Mouse (Mus musculus) frontal cortex, postnatal 25 days (tissue): Measurements from ENCODE around the gene Tex33.

Source experiments
- DNase-seq, 2 experiments: peaks; one replicate each; pipeline ENCODE4 v3.0.0; 2022; ENCODE audit warnings: low spot score in 2 of 2

Gene Tex33

DNA sequence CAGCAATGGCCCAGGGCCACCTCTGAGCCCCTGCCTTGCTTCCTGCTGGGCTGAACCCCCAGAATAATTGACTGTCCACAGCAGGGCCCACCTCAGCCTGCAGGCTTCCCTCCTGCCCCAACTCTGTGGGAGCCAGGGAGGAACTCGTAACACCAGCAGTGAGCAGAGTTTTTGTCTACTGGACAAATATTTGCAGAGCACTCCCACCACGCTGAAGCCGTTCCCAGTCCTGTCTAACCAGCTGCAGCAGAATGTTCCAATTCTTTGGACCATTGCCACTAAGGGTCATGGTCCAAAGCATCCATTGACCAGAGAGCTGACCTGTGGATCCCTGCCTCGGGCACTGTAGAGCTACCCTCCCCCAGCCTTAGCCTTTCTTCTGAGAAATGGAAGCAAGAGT, 21.2 kb upstream of the Tex33 start:
- no peak for DNase-seq

DNA sequence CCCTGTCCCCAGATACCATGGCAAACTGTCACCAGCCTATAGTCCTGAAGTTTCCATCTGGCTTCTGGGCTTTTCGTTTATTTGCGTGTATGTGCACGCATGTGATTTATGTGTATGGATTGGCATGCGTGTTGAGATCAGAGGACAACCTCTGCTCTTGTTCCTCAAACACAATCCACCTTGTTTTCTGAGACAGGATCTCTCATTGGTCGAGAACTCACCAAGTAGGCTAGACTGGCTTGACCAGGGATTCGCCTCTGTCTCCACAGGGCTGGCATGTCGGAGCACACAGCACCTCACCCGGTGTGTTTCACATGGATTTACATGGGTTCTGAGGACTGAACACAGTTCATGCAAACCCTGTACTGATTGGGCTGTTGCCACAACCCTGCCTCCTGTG, 18.4 kb upstream of the Tex33 start:
- DNase-seq, result no peak

DNA sequence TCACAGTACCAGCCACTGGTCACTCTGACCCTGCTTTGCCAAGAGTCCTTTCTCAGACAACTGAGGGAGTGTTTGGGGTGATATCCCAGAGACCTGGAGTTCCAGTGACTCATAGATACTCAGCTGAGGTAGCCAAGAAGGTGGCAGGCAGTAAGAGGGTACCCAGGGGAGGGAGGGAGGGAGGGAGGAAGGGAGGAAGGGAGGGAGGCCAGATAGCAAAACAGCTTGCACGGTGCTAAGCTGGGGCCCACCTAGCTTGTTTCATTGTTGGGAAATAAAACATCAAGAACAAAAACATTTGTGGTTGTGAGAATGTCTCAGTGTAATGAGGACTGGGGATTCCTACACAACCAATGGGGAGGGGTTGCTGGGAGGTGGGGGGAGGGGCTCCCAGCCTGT, 18.0 kb upstream of the Tex33 start:
- DNase-seq, result no peak

DNA sequence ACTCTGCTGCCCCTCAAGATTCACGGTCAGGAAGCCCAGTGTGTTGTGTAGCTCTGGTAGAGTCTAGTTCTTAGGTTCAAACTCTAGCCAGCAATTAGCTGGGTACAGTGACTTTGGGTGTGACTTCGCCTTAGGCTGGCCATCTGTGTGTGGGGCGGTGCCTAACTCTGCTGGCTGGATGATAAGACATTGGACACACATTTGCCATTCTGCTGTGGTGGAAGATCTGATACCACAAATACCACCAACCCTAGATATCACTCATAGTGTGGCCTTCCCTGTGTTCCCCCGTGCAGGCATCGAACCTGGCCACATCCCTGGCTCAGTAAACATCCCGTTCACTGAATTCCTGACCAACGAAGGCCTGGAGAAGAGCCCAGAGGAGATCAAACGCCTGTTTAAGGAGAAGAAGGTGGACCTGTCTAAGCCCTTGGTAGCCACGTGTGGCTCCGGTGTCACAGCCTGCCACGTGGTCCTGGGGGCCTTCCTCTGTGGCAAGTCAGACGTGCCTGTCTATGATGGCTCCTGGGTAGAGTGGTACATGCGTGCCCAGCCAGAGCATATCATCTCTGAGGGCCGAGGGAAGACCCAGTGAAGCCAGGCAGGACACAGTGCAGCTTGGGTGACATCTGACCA, 17.5 kb upstream of the Tex33 start:
- no peak for DNase-seq

DNA sequence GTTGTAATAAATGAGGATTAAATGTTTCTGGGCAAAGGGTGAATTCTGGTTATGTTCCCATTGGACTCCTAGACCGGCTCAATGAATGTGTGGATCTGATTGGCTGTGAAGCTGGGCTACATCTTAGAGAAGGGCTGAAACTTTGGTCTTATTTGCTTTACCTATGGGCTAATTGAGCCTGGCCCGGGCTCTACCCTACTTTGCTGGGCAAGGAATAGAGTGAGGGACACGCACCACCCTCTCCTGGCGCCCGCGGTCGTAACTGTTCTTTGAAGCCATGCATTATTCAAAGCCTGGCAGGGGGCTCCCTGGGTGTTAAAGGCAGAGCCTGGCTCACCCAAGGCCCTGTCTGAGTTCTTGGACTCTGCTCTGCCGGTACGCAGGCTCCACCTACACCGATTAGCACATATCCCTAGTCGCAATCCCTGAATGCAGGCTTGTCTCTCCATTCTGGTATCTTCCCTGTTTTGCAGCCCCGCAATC, 13.9 kb upstream of the Tex33 start:
- DNase-seq, result no peak

DNA sequence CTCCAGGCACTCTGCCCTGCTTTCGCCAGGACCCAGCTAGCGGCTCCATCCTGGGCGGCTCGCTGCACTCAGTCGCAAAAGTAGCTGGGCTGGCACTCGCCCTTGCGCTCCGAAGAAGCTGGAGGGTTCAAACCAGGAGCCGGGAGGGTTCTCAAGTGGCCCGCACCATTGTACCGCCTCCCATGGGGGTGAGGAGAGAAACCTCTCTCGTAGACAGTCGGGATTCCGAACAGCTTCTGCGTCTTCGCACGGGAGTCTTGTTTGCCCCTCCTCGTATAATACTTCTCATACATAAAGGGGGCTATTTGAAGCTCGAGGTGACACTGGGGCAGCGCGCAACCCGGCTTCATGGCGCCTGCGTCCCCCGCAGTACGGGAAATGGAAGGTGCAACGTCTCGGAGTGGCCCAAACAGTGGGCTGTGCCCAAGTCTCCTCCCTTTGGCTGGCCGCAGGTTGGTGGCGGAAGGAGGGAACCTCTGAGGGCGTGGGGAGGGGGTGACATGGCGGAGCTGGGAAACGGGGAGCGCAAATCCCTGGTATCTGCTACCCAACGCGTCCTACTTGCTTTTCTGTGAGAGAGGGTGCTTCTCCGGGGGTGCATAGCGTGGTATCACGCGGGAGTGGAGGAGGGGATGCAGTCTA, 10.7 kb upstream of the Tex33 start, which contains the start of gene Mpst:
Mpst (plus strand) TSS at position 124 of the 642 bp plus-strand sequence.
- DNase-seq, result peak; percentile 82 to 85

DNA sequence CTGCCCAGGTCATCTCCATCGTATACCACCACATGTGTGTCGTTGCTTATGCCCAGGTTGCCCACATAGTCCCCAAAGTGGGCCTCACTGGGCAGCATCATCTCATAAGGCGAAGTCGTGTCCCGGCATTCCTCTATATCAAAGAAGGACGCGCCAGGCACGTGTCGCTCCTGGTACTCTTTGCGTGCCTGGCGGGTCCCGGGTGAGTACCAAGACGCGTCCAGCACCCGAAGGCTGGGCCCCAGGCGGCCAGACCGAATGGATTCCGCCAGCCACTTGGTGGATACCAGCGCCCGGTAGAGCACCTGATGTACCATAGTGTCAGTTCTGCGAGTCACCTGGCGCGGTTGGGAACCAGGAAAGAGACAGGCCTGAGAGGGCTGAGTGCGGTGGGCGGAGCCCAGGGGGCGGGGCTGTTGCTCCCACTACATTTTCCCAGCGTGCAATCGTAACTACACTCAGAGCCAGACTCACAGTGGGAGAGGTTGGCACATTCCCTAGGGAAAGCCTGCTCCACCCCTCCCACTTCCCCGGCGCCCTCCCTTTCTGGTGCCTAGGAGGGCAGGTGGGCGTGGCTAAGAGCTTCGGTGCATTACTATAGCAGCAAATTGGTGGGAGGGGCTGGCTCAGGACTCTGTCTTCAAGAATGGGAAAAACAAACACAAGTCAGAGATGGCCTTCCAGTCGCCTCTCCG, 10.0 kb upstream of the Tex33 start, which contains the start of gene Tst:
Tst (minus strand) TSS at position 391 of the 695 bp plus-strand sequence.
- DNase-seq, result peak; percentile 71 to 72

DNA sequence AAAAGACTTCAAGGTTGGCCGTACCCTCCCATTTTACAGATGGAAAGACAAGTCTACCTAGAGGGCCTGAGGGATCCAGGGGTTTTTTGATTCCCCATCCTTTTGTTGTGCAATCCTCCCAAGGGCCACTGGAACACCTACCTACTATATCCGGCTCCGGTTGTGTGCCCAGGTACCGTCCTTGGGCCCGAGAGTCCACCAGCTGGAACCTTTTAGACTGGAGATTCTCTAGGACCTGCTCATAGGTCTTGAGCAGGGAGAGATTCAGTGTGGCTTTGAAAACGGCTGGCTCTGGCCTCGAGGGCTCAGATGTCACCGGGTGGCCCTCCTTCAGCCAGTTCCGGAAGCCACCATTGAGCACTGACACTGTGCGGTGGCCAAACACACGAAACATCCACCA, 9.4 kb upstream of the Tex33 start:
- DNase-seq, result no peak

DNA sequence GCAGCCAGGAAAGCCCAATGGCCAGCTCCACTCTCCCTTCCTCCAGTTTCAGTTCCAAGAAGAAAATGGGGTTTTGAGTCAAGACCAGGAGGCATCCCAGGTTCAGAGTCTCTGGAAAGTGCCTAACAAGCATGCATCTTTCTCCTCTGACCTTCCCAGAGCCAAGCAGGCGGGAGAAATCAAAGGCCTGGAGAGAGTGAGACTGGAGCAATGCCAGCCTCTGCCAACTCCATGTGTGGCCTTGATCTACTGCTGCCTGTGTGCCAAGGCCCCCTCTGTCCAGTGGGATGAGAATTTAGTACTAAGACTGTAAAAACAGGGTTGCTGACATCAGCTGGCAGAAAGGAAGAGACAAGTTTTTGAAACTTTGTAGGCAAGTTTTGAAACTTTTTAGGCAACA, 8.2 kb upstream of the Tex33 start:
- DNase-seq, result no peak

DNA sequence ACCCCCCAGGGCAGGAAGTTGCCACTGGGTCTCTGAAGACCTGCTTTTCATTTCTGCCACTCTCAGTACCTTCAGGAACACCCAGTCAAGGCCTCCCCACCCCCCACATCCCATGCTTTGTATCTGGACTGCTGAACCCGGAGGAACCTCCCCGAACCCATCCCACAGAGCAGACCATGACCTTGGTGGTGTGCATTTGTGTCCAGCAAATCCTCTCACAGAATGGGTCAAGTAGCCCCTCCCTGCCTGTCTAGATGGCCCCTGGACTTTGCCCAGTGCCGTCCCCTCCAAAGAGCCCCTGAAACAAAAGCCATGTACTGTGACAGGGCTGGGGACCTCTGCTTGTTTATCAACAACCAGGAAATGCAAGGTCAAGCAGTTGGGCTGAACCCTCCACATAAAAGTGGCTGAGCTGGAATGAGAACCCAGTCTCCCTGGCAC, 7.6 kb upstream of the Tex33 start:
- no peak for DNase-seq

DNA sequence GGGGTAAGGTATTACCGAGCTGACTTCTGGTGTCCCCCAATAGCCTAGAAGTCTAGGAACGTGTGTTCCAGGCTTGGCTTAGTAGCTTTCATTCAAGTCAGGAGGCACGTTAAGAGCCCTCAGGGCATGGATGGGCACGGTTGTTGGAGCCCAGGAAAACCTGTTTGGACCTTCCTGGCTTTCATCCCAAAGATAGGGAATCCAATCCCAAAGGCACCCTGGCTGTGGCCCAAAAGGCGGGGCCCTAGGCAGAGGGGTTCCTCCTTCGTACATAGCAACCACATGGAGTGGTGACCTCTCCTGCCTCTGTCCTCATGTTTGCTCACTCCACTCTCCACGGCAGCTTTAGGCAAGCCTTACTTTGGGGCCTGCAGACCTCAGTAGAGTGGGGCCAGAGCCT, 6.7 kb upstream of the Tex33 start:
- no peak for DNase-seq

DNA sequence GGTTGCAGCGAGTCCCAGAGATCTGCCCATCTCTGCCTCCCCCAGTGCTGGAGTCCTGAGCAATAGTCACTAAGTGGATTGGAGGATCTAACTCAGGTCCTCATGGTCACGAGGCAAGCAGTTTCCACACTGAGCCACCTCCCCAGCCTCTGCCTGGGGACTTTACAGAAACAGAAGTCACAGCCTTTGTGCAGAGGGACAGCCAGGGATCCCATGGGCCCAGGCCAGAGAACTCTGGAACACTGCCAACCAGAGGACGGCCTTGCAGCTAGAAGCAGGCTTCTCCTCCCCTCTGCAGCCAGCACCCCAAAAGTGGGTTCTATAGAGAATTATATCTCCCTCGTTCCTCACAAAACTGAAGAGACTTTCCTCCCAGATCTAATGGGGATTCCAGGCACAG, 6.2 kb upstream of the Tex33 start:
- no peak for DNase-seq

DNA sequence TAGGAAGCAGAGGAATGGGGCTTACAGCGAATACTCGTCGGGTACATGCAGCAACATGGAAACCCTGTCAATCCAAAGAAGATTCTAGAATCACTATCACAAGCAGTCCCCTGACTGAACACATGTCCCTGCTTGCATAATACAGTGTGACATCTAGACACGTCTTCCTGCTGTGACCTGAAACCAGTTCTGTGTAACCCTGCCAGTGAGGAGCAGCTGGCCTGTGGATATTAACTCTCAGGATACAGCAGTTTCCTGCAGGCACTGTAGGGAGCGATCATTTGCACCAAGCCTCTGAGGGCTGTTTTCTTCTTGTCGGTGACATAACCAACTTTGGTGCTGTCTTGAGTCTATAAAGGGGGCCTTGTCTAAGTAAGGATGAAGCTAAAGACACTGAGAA, 5.6 kb upstream of the Tex33 start:
- DNase-seq, result no peak

DNA sequence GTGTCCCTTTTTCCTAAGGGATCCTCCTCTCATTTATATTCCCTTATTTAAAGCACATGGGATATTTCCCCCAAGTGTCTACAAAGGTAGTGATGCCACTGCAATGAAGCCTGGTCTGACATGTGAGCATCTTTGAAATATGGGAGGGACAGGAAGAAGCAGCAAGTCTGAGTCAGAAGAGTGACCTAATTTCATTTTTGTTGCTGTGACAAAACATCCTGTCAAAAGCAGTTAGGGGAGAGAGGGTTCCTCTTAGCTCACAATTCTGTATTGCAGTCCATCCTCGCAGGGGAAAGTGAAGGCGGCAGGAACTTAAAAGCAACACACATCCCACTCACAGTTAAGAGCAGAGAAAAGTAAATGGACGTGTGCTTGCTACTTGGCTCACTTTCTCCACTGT, 4.9 kb downstream of the Tex33 start:
- DNase-seq, result no peak

DNA sequence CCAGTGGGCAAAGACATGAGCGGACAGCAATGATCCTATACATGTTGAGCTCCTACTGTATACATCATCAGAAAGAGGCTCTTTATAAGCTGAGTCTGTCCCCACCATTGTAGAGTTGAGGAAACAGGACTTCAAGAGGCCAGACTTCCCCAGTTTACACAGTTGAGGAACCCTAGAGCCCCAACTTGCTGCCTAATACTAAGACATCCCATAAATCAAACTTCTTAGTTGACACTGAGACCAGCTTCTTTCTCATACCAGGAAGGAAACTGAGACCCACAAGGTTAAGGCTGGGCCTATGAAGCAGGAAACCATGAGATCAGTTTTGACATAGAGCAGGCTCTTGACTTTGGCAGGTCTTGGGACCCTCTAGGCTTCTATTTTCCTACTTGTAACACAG, 10.1 kb downstream of the Tex33 start:
- no peak for DNase-seq

DNA sequence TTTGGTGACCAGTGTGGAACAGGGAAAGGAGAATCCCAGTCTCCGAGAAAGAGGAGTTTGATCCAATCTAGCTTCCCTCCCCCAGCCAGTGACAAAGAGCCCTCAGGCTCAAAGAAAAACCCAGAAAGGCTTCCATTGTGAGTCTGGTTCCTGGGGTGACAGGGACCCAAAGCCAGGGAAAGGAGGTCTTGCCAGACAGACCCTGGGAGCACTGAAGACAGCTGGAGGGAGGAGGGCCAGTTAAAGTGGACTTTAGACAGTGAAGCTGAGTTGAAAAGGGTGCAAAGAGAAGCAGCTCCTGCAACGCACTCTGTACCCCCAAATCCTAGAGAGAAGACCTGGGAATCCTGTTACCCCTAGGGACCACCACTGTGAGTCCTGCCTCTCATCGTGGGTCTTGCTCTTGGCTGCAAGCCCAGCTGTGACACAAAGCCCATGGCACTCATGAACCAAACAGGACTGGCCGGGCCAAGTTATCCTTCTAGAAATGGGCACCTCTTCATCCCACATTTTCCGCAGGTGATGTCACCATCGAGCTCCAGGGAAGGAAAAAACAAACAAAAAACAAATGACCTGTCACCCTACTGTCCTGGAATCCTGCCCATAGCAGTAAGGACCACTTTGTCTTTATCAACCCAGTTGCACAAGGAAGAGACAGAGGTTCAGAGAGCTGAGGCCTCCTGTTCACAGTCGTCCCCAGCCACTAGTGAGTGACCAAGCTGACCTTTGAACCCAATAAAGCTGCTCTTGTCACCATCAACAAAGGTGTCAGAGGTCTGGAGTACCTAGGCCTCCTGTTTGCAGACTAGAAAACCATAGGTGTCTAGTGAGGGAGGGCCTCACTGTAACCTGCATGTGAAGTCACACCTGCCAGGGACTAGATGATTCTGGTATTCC, 11.2 kb downstream of the Tex33 start:
- DNase-seq, result no peak

DNA sequence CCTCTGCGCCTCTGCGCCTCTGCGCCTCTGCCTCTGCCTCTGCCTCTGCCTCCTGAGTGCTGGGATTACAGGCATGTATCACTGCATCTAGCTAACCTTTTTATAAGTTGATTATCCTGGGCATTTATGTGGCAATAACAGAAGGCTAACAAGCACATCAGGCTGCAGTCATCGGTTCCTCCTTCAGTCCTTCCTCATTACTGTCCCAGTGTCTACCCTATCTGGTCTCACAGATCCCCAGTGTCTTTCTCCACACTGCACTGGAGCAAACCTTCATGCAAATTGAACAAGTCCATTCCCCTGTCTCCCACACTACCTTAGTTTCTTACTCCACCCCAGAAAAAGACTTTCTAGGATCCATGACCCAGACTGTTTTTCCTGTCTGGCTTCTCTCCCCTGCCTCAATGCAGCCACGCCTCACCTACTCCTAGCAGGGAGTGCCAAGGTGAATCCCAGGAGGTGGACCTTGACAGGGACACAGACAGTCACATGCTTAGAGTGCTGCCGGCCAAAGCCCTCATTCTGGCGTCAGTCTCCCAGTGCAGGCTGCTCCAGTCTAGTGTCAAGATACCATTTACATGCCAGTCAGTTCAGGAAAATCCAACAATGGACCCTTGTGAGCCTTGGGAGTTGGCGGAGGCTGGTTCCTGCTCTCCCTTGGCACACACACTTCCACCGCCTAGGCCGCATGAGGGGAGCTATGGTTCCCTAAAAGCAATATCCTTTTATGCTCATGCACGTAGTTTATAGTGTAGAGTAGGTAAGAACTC, 12.1 kb downstream of the Tex33 start:
- peak in 1 of 2 experiments; percentile 22 for DNase-seq

DNA sequence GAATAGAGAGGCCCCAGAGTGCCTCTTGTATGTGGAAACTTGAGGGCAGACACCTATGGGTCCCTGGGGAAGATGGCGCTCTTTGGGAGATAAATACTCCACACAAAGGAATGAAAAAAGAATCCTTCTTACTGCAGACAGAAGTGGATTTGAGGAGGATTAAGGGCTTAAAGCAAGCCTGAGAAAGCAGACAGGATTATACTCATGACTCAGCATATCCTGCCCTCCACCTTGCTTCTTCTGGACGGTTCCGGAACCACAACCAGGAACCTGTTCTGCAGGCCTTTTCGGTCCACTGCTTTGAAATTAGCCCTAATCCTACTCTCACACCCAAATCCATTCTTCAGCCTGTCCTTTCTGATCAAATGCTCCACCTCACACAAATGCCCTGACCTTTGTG, 13.6 kb downstream of the Tex33 start:
- no peak for DNase-seq

DNA sequence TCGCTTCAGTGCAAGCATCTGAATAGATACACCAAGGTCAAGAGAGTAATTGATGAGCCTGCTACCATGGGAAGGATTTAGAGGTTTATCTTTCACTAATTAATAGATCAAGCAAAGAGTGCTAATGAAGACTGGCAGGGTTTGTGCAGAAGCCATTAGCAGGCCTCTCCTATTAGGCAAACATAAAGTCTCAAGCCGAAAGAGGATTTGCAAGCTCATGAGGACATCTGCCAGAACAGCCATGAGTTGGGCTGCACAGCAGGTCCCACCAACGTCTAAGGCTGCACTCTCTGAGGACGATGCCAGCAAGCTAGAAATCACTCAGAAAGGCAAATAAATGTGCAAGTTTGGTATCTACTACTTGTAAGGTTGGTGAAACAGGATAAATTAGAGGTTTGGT, 15.0 kb downstream of the Tex33 start:
- no peak for DNase-seq

DNA sequence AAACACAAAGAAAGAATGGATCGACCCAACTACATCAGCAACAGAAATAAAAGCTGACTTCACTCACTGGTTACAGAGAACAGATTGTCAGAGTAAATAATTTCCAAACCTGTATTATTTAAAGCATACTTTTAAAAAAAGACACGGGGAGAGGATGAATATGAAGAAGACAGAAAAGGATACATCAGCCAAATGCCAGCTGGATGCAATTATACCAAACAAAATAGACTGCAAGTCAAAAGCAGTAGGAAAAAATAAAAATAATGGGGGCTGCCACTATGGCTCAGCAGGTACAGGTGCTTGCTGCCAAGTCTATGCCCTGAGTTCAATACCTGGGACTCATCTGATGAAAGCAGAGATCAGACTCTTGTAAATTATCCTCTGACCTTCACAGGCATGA, 15.5 kb downstream of the Tex33 start:
- DNase-seq, result no peak

DNA sequence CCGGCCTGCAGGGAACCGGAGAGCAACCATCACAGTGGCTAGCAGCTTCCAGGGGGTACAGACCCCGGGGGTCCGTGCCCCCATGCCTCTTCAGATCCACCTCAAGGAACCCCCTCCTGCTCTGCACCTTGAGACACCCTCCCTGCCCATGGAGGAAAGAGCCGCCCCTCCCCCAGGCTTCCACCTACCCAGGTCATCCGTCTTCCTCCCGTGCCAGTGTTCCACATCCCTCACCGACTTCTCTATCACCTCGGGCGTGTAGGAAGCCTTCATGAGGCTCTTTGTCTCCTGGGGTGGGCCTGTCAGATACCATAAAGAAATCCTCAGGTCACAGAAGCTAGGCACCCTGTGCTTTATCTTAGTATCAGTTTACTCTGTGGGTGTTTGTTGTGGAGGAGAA, 17.2 kb downstream of the Tex33 start:
- no peak for DNase-seq
